8 mouse cellular contexts compared by ENCODE assay signal in the genomic region with DNA sequence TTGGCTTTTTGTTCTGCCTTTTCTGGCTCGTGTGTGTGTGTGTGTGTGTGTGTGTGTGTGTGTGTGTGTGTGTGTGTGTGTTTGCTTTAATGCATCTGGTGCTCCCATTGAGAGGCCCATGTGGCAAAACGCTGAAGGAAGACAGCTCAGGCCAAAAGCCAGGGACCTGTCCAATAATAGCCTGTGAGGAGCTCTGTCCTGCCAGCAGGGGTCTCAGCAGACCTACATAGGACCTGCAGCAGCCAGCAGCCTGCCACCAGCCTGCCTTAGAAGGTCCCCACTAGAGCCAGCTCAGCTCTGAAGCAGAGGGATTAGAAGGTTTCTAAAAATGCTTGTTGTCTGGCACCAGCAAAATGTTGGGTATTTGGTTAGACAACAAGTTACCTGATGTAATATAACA. TPM values are rescaled to one million over a fixed set of nuclear protein-coding genes. Genes with fewer than 3 reads are reported as not detected.
DNase-seq lines count a peak whose midpoint lies in the region; ATAC-seq lines count a peak whose summit lies in the region.

No protein-coding gene starts in this region.

- H3K27ac ChIP-seq in liver, embryonic 11.5 days (ENCODE audit: low read depth, low read length): no peak overlapping the region
- no peak overlapping the region for H3K27ac ChIP-seq in stomach, embryonic 16.5 days (ENCODE audit: low read length)

- no peak overlapping the region for H3K9ac ChIP-seq in liver, embryonic 11.5 days (ENCODE audit: low read depth, low read length)
- H3K9ac ChIP-seq in stomach, embryonic 16.5 days (ENCODE audit: low read length): no peak overlapping the region

- WGBS in liver, embryonic 11.5 days: 28% methylated on average over 2 of the region's 2 CpGs
- 0% methylated on average over 2 of the region's 2 CpGs for WGBS in stomach, embryonic 16.5 days

- H3K4me1 ChIP-seq in liver, embryonic 11.5 days (replicated peaks; ENCODE audit: control insufficient read depth, insufficient read depth, low read length): no peaks in the 10 kb centered on the region; the same call in 1 of the 2 replicates
- no peaks in the 10 kb centered on the region for H3K4me1 ChIP-seq in stomach, embryonic 16.5 days (ENCODE audit: control insufficient read depth, insufficient read depth, low read length)

- H3K4me2 ChIP-seq in liver, embryonic 11.5 days: no peak overlapping the region
- H3K4me2 ChIP-seq in stomach, embryonic 16.5 days (ENCODE audit: low read depth, low read length): no peak overlapping the region

- intact Hi-C loops in heart, postnatal 14 days (cut with DNase I): loop anchor here (5.0 kb wide), 1 partner anchor 326 kb away; no protein-coding TSS in a partner anchor

- peak; percentile 21 for DNase-seq in gastrocnemius, postnatal 10 days
- no peak for DNase-seq in gastrocnemius, postnatal 25 days
- DNase-seq in 3T3-L1 (ENCODE audit: low read depth, low spot score): peak; percentile 57
- DNase-seq in cerebellum, adult 18-20 months: peak; percentile 86 to 94
- DNase-seq in heart, postnatal 14 days: peak; percentile 39 to 61
- no peak for DNase-seq in liver, embryonic 11.5 days (ENCODE audit: low spot score)

- no peaks in the 10 kb centered on the region for H3K36me3 ChIP-seq in liver, embryonic 11.5 days (ENCODE audit: control insufficient read depth, insufficient read depth, low read length)
- H3K36me3 ChIP-seq in stomach, embryonic 16.5 days (ENCODE audit: control insufficient read depth, insufficient read depth, low read length): no peaks in the 10 kb centered on the region

- H3K4me3 ChIP-seq in liver, embryonic 11.5 days (ENCODE audit: low read depth, low read length): no peak overlapping the region
- H3K4me3 ChIP-seq in stomach, embryonic 16.5 days (replicated peaks; ENCODE audit: low read length): no peak overlapping the region

- no peaks in the 10 kb centered on the region for H3K27me3 ChIP-seq in liver, embryonic 11.5 days (replicated peaks; ENCODE audit: control insufficient read depth, insufficient read depth, low read length)
- no peaks in the 10 kb centered on the region for H3K27me3 ChIP-seq in stomach, embryonic 16.5 days (ENCODE audit: control insufficient read depth, insufficient read depth, low read length)

- no peaks in the 10 kb centered on the region for H3K9me3 ChIP-seq in liver, embryonic 11.5 days (ENCODE audit: control insufficient read depth, low read length)
- H3K9me3 ChIP-seq in stomach, embryonic 16.5 days (replicated peaks; ENCODE audit: control insufficient read depth, low read length): no peaks in the 10 kb centered on the region

- peak; percentile 76 for ATAC-seq in liver, embryonic 11.5 days (replicated peaks; ENCODE audit: low FRiP score)
- ATAC-seq in stomach, embryonic 16.5 days (ENCODE audit: insufficient read depth, low FRiP score): peak; percentile 89; the same call in 1 of the 2 replicates
- ATAC-seq in frontal cortex, adult (ENCODE audit: low TSS enrichment): no peak

RNA-seq across cellular contexts. Expression of gene U2surp, which starts 14.2 kb away (rescaled TPM):
- 10 to 100 TPM; 27.7 to 43.8 TPM for total RNA-seq in gastrocnemius, postnatal 10 days (2021)
- total RNA-seq in gastrocnemius, postnatal 25 days (2021): 10 to 100 TPM; 22.1 to 22.9 TPM
- 10 to 100 TPM; 34.2 to 39.0 TPM for total RNA-seq in heart, postnatal 14 days (2021)
- polyA plus RNA-seq in liver, embryonic 11.5 days (2014; fragmentation: Nextera tagmentation; extraction: Ambion mirVana): 124 and 131 TPM in 2 replicates
- polyA plus RNA-seq in stomach, embryonic 16.5 days (2015; fragmentation: Nextera tagmentation; extraction: Ambion mirVana): 88.6 and 115 TPM in 2 replicates

RNA-seq across cellular contexts. Expression of gene Paqr9, which starts 33.5 kb away (rescaled TPM):
- total RNA-seq in gastrocnemius, postnatal 10 days (2021): 1 to 10 TPM; 4.4 to 4.5 TPM
- 1 to 10 TPM; 4.8 to 5.0 TPM for total RNA-seq in gastrocnemius, postnatal 25 days (2021)
- 10 to 100 TPM; 48.8 to 50.6 TPM for total RNA-seq in heart, postnatal 14 days (2021)
- polyA plus RNA-seq in liver, embryonic 11.5 days (2014; fragmentation: Nextera tagmentation; extraction: Ambion mirVana): 13.8 and 14.4 TPM in 2 replicates
- polyA plus RNA-seq in stomach, embryonic 16.5 days (2015; fragmentation: Nextera tagmentation; extraction: Ambion mirVana): 0.47 and 0.53 TPM in 2 replicates

Comparison
In these comparisons a context has a peak if more than half of its experiments do, and no peak if none do; other contexts are left out.
1. DNase-seq: peak in gastrocnemius, postnatal 10 days (single experiment), 3T3-L1 (single experiment), cerebellum, adult 18-20 months (2 of 2) and heart, postnatal 14 days (2 of 2); none in gastrocnemius, postnatal 25 days (single experiment) and liver, embryonic 11.5 days (single experiment).
2. RNA of gene Paqr9, which starts 33.5 kb away (total RNA-seq): 48.8 to 50.6 TPM in heart, postnatal 14 days; 4.8 to 5.0 TPM in gastrocnemius, postnatal 25 days and 4.4 to 4.5 TPM in gastrocnemius, postnatal 10 days; every median in the first group is over 4 times any median in the second.